Mouse (Mus musculus) ES-Bruce4 (cell line): ENCODE data around the gene Slco2a1.
A peak's percentile ranks its signal among the peaks of the same experiment; 100 is the strongest.

Experiments used
- CTCF ChIP-seq: IDR thresholded peaks from one replicate; pipeline ENCODE4 v1.8.1; 2011; ENCODE audit warnings: low read depth, low read length
- EP300 ChIP-seq: IDR thresholded peaks from 2 replicates; pipeline ENCODE4 v1.6.1; 2011; ENCODE audit warnings: low read depth, low read length; ENCODE audit not compliant: insufficient read depth
- POLR2A ChIP-seq: IDR thresholded peaks from one replicate; pipeline ENCODE4 v1.8.1; 2011; ENCODE audit warnings: low read length; ENCODE audit not compliant: insufficient read depth

DNA sequence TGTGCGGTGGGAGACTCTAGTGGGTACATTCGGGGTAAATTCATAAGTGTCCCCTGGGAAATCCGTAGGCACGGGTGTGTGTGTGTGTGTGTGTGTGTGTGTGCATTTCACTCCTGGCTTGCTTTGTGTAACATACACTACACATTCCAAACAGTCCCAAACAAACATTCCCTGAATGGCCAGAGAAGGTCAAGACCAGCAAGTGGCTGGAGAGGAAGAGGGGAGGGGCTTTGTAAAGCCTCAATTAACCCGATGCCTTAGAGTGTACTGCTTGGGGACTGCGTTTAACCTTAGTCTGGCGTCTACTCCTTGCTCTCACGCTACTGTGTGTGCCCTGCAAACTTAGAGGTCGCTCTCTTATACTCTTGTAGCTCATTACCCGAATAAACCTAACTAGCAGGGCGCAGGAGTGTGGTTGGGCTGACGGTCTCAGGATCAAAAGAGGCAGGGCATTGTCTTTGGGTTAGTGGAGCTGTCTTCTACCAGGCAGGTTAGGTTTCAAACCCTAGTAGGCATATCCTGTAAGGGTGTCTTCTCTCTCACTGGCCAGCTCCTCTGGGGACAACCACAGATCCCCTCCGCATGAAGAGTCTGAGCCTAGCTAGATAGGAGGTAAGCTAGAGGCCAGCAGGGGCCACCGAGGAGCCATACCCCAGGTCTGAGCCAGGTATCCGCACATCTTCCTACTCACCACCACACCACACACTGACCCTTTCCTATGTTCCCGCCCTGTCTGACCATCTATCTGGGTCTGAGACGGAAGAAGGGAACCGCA is 122.4 kb downstream of the Slco2a1 start:
- TF ChIP-seq CTCF (peak; percentile 42), POLR2A (no peak), EP300 (no peak)
